ENCODE assay signal across 18 mouse cellular contexts in genomic region chr17:36000349-36000748, GRCm38 (mm10). TPM values are rescaled to one million over a fixed set of nuclear protein-coding genes. Genes with fewer than 3 reads are reported as not detected.
A peak's percentile ranks its signal among the peaks of the same experiment; 100 is the strongest.
DNase-seq lines count a peak whose midpoint lies in the region; ATAC-seq and TF ChIP-seq lines count a peak whose summit lies in the region.
"Had no signal": no experiment of that assay in that cellular context is flagged by ENCODE, and none has a peak within 500 bp of the region (broad histone marks: within the 10 kb centered on the region; RNA-seq: fewer than 3 reads in every experiment).

No protein-coding gene starts in this region.

- in situ Hi-C loops in CH12.LX (cut with MboI; ENCODE audit: low pct_ligation_motif_present, low pct_unique_long_range_greater_than_20kb, low sequenced_read_pairs), result no loop called here

- peak overlapping the region; percentile 85; the same call in 1 of the 2 replicates for H3K4me2 ChIP-seq in CH12.LX (ENCODE audit: insufficient read depth, low read depth, poor library complexity, severe bottlenecking)
- H3K4me2 ChIP-seq in midbrain, embryonic 15.5 days, result no peak overlapping the region
- H3K4me2 ChIP-seq: heart, embryonic 15.5 days; neural tube, embryonic 12.5 days had no signal

- H3K9me3 ChIP-seq in CH12.LX (replicated peaks; ENCODE audit: low read length), result peaks cover 28% of the 10 kb centered on the region
- no peaks in the 10 kb centered on the region for H3K9me3 ChIP-seq in midbrain, embryonic 15.5 days
- H3K9me3 ChIP-seq: embryonic facial prominence, embryonic 10.5 days; heart, embryonic 15.5 days; limb, embryonic 10.5 days; neural tube, embryonic 12.5 days had no signal

- DNase-seq in left cerebral cortex, adult 2 months (ENCODE audit: extremely low spot score in 1 of 2, low spot score in 2 of 2), result no peak
- DNase-seq in left cerebral cortex, postnatal 14 days (ENCODE audit: low spot score in 2 of 2), result no peak
- DNase-seq in CH12.LX (ENCODE audit: extremely low read depth), result no peak
- DNase-seq in induced T-regulatory cell, adult 2 months (ENCODE audit: low read depth), result peak; percentile 39
- peak; percentile 25 for DNase-seq in naive thymus-derived CD4-positive, alpha-beta T cell, adult 2 months (ENCODE audit: low read depth)
- no peak for DNase-seq in kidney, postnatal 14 days
- DNase-seq: adrenal gland, postnatal 10 days; cerebellum, adult 18-20 months; heart, adult 18-20 months; layer of hippocampus, postnatal 36 days; lung, adult 2 months had no signal

- no peaks in the 10 kb centered on the region for H3K27me3 ChIP-seq in CH12.LX (replicated peaks)
- H3K27me3 ChIP-seq in midbrain, embryonic 15.5 days (replicated peaks), result no peaks in the 10 kb centered on the region
- H3K27me3 ChIP-seq: heart, embryonic 15.5 days; neural tube, embryonic 12.5 days had no signal

- H3K9ac ChIP-seq in CH12.LX (ENCODE audit: insufficient read depth, low read depth), result peak overlapping the region; percentile 66
- H3K9ac ChIP-seq in midbrain, embryonic 15.5 days, result no peak overlapping the region
- H3K9ac ChIP-seq: heart, embryonic 15.5 days; neural tube, embryonic 12.5 days had no signal

- H3K4me3 ChIP-seq in left cerebral cortex, adult 2 months, result no peak overlapping the region
- no peak overlapping the region for H3K4me3 ChIP-seq in CH12.LX (replicated peaks in 1 of 3; ENCODE audit: low read depth in 2 of 3, low read length in 2 of 3, poor library complexity in 1 of 3)
- no peak overlapping the region for H3K4me3 ChIP-seq in midbrain, embryonic 15.5 days
- H3K4me3 ChIP-seq: embryonic facial prominence, embryonic 10.5 days; heart, embryonic 15.5 days; limb, embryonic 10.5 days; neural tube, embryonic 12.5 days had no signal

- peak overlapping the region; percentile 66 for H3K27ac ChIP-seq in left cerebral cortex, adult 2 months
- peak overlapping the region; percentile 86 for H3K27ac ChIP-seq in CH12.LX (ENCODE audit: insufficient read depth, low read depth)
- H3K27ac ChIP-seq in midbrain, embryonic 15.5 days, result no peak overlapping the region
- H3K27ac ChIP-seq: embryonic facial prominence, embryonic 10.5 days; heart, embryonic 15.5 days; limb, embryonic 10.5 days; macrophage; neural tube, embryonic 12.5 days had no signal

- peaks cover 7 to 35% of the 10 kb centered on the region in 2 experiments; a peak in 2 of 4 replicates for H3K4me1 ChIP-seq in CH12.LX (ENCODE audit: control insufficient read depth in 1 of 2, insufficient read depth in 2 of 2)
- peaks cover 22% of the 10 kb centered on the region for H3K4me1 ChIP-seq in midbrain, embryonic 15.5 days

- no peak for TF ChIP-seq EP300 in CH12.LX (IDR thresholded peaks at IDR 0.05; ENCODE audit: low read length)

- TF ChIP-seq CTCF in left cerebral cortex, adult 2 months (IDR thresholded peaks at IDR 0.05), result no peak
- TF ChIP-seq CTCF in CH12.LX (conservative IDR thresholded peaks at IDR 0.05 in 1 of 2, IDR thresholded peaks at IDR 0.05 in 1 of 2; ENCODE audit: low read depth in 2 of 2, low read length in 2 of 2), result no peak

- no peak for ATAC-seq in midbrain, embryonic 15.5 days (replicated peaks)
- ATAC-seq: midbrain, embryonic 16.5 days had no signal

- H3K36me3 ChIP-seq in CH12.LX (replicated peaks in 1 of 2; ENCODE audit: control insufficient read depth in 1 of 2, insufficient read depth in 1 of 2, low read length in 1 of 2), result peaks cover 15 to 30% of the 10 kb centered on the region in 2 experiments
- no peaks in the 10 kb centered on the region for H3K36me3 ChIP-seq in midbrain, embryonic 15.5 days (replicated peaks)
- H3K36me3 ChIP-seq: heart, embryonic 15.5 days; limb, embryonic 10.5 days; neural tube, embryonic 12.5 days had no signal

- no peak for TF ChIP-seq RAD21 in CH12.LX (IDR thresholded peaks at IDR 0.05; ENCODE audit: low read depth, low read length)

- dilution Hi-C loops in CH12.LX (cut with MboI; ENCODE audit: extremely low pct_ligation_motif_present, extremely low pct_unique_long_range_greater_than_20kb, low sequenced_read_pairs), result no loop called here

- WGBS in midbrain, embryonic 15.5 days, result 95% methylated on average over 4 of the region's 4 CpGs

- intact Hi-C loops in left cerebral cortex, adult 2 months (cut with DNase I), result no loop called here
- intact Hi-C loops in left cerebral cortex, postnatal 14 days (cut with DNase I), result no loop called here

- peaks cover 55% of the 10 kb centered on the region for H3K79me2 ChIP-seq in CH12.LX (replicated peaks; ENCODE audit: control insufficient read depth, extremely low read depth, insufficient read depth, poor library complexity, severe bottlenecking)

- no peak for TF ChIP-seq POLR2A in CH12.LX (IDR thresholded peaks at IDR 0.05; ENCODE audit: low read depth, low read length)

TF ChIP-seq in CH12.LX, 34 proteins besides CTCF, POLR2A, EP300 and RAD21:
- TF ChIP-seq MXI1 (IDR thresholded peaks at IDR 0.05; ENCODE audit: low read depth, low read length) (no peak), HCFC1 (IDR thresholded peaks at IDR 0.05; ENCODE audit: low read depth, low read length) (no peak), POLR2AphosphoS2 (IDR thresholded peaks at IDR 0.05; ENCODE audit: low read depth, low read length) (no peak), TBP (conservative IDR thresholded peaks at IDR 0.05; ENCODE audit: low read depth, low read length) (no peak), IRF4 (IDR thresholded peaks at IDR 0.05; ENCODE audit: low read depth, low read length) (no peak), KAT2A (IDR thresholded peaks at IDR 0.05; ENCODE audit: insufficient replicate concordance, low read length) (no peak), ZC3H11A (IDR thresholded peaks at IDR 0.05; ENCODE audit: low read depth, low read length) (no peak), MAFK (IDR thresholded peaks at IDR 0.05; ENCODE audit: insufficient replicate concordance, low read length) (no peak), E2F4 (IDR thresholded peaks at IDR 0.05; ENCODE audit: insufficient replicate concordance, low read depth, low read length) (no peak)

RNA-seq across cellular contexts. Expression of gene H2-T24, which starts 20.0 kb away (rescaled TPM):
- total RNA-seq in left cerebral cortex, adult 2 months (2021), result 1 to 10 TPM; 1.1 to 2.5 TPM
- 1 to 10 TPM; 1.0 to 1.1 TPM for total RNA-seq in left cerebral cortex, postnatal 14 days (2021)
- total RNA-seq in CH12.LX (2012; rRNA removed) (9.8 and 16.1 TPM in 2 replicates), CH12.LX (2014; rRNA removed) (6.6 and 7.6 TPM in 2 replicates)
- polyA plus RNA-seq in CH12.LX (2012; ENCODE audit: insufficient read length, low read depth), result 8.9 and 9.3 TPM in 2 replicates
- 8.4 and 10.0 TPM in 2 replicates for polyA plus RNA-seq in midbrain, embryonic 15.5 days (2015; fragmentation: Nextera tagmentation; extraction: Ambion mirVana)

RNA-seq across cellular contexts. Expression of gene Prr3, which starts 20.3 kb away (rescaled TPM):
- total RNA-seq in left cerebral cortex, adult 2 months (2021), result 10 to 100 TPM; 40.8 to 43.9 TPM
- 10 to 100 TPM; 57.4 to 57.6 TPM for total RNA-seq in left cerebral cortex, postnatal 14 days (2021)
- total RNA-seq in CH12.LX (2012; rRNA removed) (5.5 and 8.3 TPM in 2 replicates), CH12.LX (2014; rRNA removed) (2.3 and 4.0 TPM in 2 replicates)
- 30.6 and 32.0 TPM in 2 replicates for polyA plus RNA-seq in CH12.LX (2012; ENCODE audit: insufficient read length, low read depth)
- polyA plus RNA-seq in midbrain, embryonic 15.5 days (2015; fragmentation: Nextera tagmentation; extraction: Ambion mirVana), result 99.3 and 102 TPM in 2 replicates

RNA-seq across cellular contexts. Expression of gene Gnl1, which starts 20.7 kb away (rescaled TPM):
- total RNA-seq in left cerebral cortex, adult 2 months (2021), result 100 to 1,000 TPM; 186 TPM
- total RNA-seq in left cerebral cortex, postnatal 14 days (2021), result 100 to 1,000 TPM; 146 to 148 TPM
- total RNA-seq in CH12.LX (2012; rRNA removed) (24.3 and 29.0 TPM in 2 replicates), CH12.LX (2014; rRNA removed) (15.9 and 18.7 TPM in 2 replicates)
- 33.4 and 41.1 TPM in 2 replicates for polyA plus RNA-seq in CH12.LX (2012; ENCODE audit: insufficient read length, low read depth)
- 62.6 and 64.8 TPM in 2 replicates for polyA plus RNA-seq in midbrain, embryonic 15.5 days (2015; fragmentation: Nextera tagmentation; extraction: Ambion mirVana)

RNA-seq across cellular contexts. Expression of gene Abcf1, which starts 30.8 kb away (rescaled TPM):
- 10 to 100 TPM; 70.4 to 72.6 TPM for total RNA-seq in left cerebral cortex, adult 2 months (2021)
- total RNA-seq in left cerebral cortex, postnatal 14 days (2021), result 10 to 100 TPM; 77.1 to 77.8 TPM
- 110 and 136 TPM in 2 replicates for total RNA-seq in CH12.LX (2012; rRNA removed)
- total RNA-seq in CH12.LX (2014; rRNA removed), result 52.8 and 52.9 TPM in 2 replicates
- 290 and 352 TPM in 2 replicates for polyA plus RNA-seq in CH12.LX (2012; ENCODE audit: insufficient read length, low read depth)
- polyA plus RNA-seq in midbrain, embryonic 15.5 days (2015; fragmentation: Nextera tagmentation; extraction: Ambion mirVana), result 89.3 and 92.1 TPM in 2 replicates

RNA-seq across cellular contexts. Expression of gene H2-T23, which starts 32.3 kb away (rescaled TPM):
- total RNA-seq in left cerebral cortex, adult 2 months (2021), result 10 to 100 TPM; 13.6 to 17.2 TPM
- total RNA-seq in left cerebral cortex, postnatal 14 days (2021), result 1 to 10 TPM; 3.8 to 4.6 TPM
- 21.8 and 23.0 TPM in 2 replicates for total RNA-seq in CH12.LX (2012; rRNA removed)
- 35.6 and 38.8 TPM in 2 replicates for total RNA-seq in CH12.LX (2014; rRNA removed)
- 42.1 and 75.0 TPM in 2 replicates for polyA plus RNA-seq in CH12.LX (2012; ENCODE audit: insufficient read length, low read depth)
- polyA plus RNA-seq in midbrain, embryonic 15.5 days (2015; fragmentation: Nextera tagmentation; extraction: Ambion mirVana), result 5.5 and 6.6 TPM in 2 replicates

Comparison
In these comparisons a context has a peak if more than half of its experiments do, and no peak if none do; other contexts are left out.
1. DNase-seq: peak in induced T-regulatory cell, adult 2 months (single experiment) and naive thymus-derived CD4-positive, alpha-beta T cell, adult 2 months (single experiment); none in left cerebral cortex, adult 2 months (0 of 2), left cerebral cortex, postnatal 14 days (0 of 2), CH12.LX (single experiment) and kidney, postnatal 14 days (single experiment).
2. RNA of gene Prr3, which starts 20.3 kb away (total RNA-seq): 57.4 to 57.6 TPM in left cerebral cortex, postnatal 14 days and 40.8 to 43.9 TPM in left cerebral cortex, adult 2 months; 2.3 to 8.3 TPM in CH12.LX; every median in the first group is over 4 times any median in the second.
3. RNA of gene Gnl1, which starts 20.7 kb away (total RNA-seq): 186 TPM in left cerebral cortex, adult 2 months and 146 to 148 TPM in left cerebral cortex, postnatal 14 days; 15.9 to 29.0 TPM in CH12.LX; every median in the first group is over 4 times any median in the second.